10 mouse cellular contexts compared by ENCODE assay signal in the genomic region with DNA sequence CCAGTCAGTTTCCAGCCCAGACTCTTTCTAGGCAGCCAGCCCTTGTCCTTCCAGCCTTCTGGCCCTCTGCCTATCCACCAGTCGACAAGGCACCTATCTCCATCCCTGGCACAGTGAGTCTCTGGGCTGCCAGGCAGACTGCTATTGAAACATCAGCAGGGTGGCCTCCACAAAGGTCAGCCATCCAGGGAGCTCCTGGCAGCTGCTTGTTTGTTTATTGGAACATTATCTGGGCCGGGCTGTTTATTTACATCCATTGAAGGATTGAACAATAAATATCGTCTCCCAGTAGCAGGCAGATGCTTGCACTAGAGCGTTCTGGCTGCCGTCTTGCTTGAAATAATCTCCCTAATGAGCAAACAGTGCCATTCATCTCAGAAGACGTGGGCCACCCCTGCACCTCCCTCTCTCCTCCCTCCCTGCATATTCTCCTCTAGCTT.
DNase-seq lines count a peak whose midpoint lies in the region; ATAC-seq and TF ChIP-seq lines count a peak whose summit lies in the region.
"Had no signal": no experiment of that assay in that cellular context is flagged by ENCODE, and none has a peak within 500 bp of the region (broad histone marks: within the 10 kb centered on the region; RNA-seq: fewer than 3 reads in every experiment).

No protein-coding gene starts in this region.

- DNase-seq in hindbrain, embryonic 14.5 days (ENCODE audit: low spot score) = peak; percentile 33
- no peak for DNase-seq in hindbrain, embryonic 10.5 days (ENCODE audit: low spot score)
- peak; percentile 58 for DNase-seq in retina, postnatal 1 day
- DNase-seq in retina, embryonic 14.5 days (ENCODE audit: low spot score) = no peak
- DNase-seq in forebrain, postnatal 0 days = peak; percentile 37
- DNase-seq: embryo, embryonic 11 days; right cerebral cortex, postnatal 25 days had no signal

- peaks cover 14% of the 10 kb centered on the region for H3K4me1 ChIP-seq in hindbrain, embryonic 14.5 days (replicated peaks; ENCODE audit: control insufficient read depth, insufficient read depth, low read length)
- peaks cover 13% of the 10 kb centered on the region; the same call in 1 of the 2 replicates for H3K4me1 ChIP-seq in hindbrain, embryonic 10.5 days (replicated peaks)
- H3K4me1 ChIP-seq in forebrain, postnatal 0 days (ENCODE audit: insufficient read depth) = peaks cover 4% of the 10 kb centered on the region; the same call in 1 of the 2 replicates
- H3K4me1 ChIP-seq in neural tube, embryonic 14.5 days (ENCODE audit: control insufficient read depth, insufficient read depth, low read length) = peaks cover 7% of the 10 kb centered on the region; the same call in 1 of the 2 replicates
- H3K4me1 ChIP-seq: kidney, embryonic 15.5 days had no signal

- H3K9ac ChIP-seq in hindbrain, embryonic 14.5 days = no peak overlapping the region
- no peak overlapping the region for H3K9ac ChIP-seq in forebrain, postnatal 0 days
- H3K9ac ChIP-seq in neural tube, embryonic 14.5 days (replicated peaks; ENCODE audit: low read depth, low read length) = no peak overlapping the region
- H3K9ac ChIP-seq: kidney, embryonic 15.5 days had no signal

- H3K4me3 ChIP-seq in hindbrain, embryonic 14.5 days (replicated peaks; ENCODE audit: low read length) = no peak overlapping the region
- no peak overlapping the region for H3K4me3 ChIP-seq in hindbrain, embryonic 10.5 days
- no peak overlapping the region for H3K4me3 ChIP-seq in forebrain, postnatal 0 days (ENCODE audit: low read depth, low read length)
- H3K4me3 ChIP-seq in neural tube, embryonic 14.5 days (ENCODE audit: low read depth, low read length) = no peak overlapping the region
- H3K4me3 ChIP-seq: kidney, embryonic 15.5 days had no signal

- H3K9me3 ChIP-seq in hindbrain, embryonic 14.5 days (ENCODE audit: control insufficient read depth, low read length) = no peaks in the 10 kb centered on the region
- no peaks in the 10 kb centered on the region for H3K9me3 ChIP-seq in hindbrain, embryonic 10.5 days
- no peaks in the 10 kb centered on the region for H3K9me3 ChIP-seq in forebrain, postnatal 0 days (ENCODE audit: low read length)
- no peaks in the 10 kb centered on the region for H3K9me3 ChIP-seq in neural tube, embryonic 14.5 days (ENCODE audit: control insufficient read depth, low read length)
- H3K9me3 ChIP-seq: kidney, embryonic 15.5 days had no signal

- H3K36me3 ChIP-seq in hindbrain, embryonic 14.5 days (replicated peaks; ENCODE audit: control insufficient read depth, insufficient read depth) = no peaks in the 10 kb centered on the region
- H3K36me3 ChIP-seq in hindbrain, embryonic 10.5 days = no peaks in the 10 kb centered on the region
- H3K36me3 ChIP-seq in forebrain, postnatal 0 days (ENCODE audit: insufficient read depth) = no peaks in the 10 kb centered on the region
- no peaks in the 10 kb centered on the region for H3K36me3 ChIP-seq in neural tube, embryonic 14.5 days (ENCODE audit: control insufficient read depth, insufficient read depth, low read length)
- H3K36me3 ChIP-seq: kidney, embryonic 15.5 days had no signal

- WGBS in hindbrain, embryonic 14.5 days = 15% methylated on average over 6 of the region's 6 CpGs
- WGBS in hindbrain, embryonic 10.5 days = 55% methylated on average over 6 of the region's 6 CpGs
- WGBS in forebrain, postnatal 0 days = 14% methylated on average over 6 of the region's 6 CpGs
- WGBS in neural tube, embryonic 14.5 days = 16% methylated on average over 6 of the region's 6 CpGs

- peak; percentile 57; the same call in 1 of the 2 replicates for ATAC-seq in hindbrain, embryonic 14.5 days (ENCODE audit: low FRiP score)
- peak; percentile 69 for ATAC-seq in forebrain, postnatal 0 days
- peak; percentile 66; the same call in 1 of the 2 replicates for ATAC-seq in neural tube, embryonic 14.5 days (ENCODE audit: low read depth)
- no peak for ATAC-seq in monocyte, adult 5-6 weeks (replicated peaks; ENCODE audit: insufficient number of reproducible peaks, low FRiP score, low TSS enrichment, poor library complexity, severe bottlenecking)

- H3K27ac ChIP-seq in hindbrain, embryonic 14.5 days = 0 out of 2 replicates have a peak overlapping the region, but pooled peaks have one; percentile 65
- H3K27ac ChIP-seq in hindbrain, embryonic 10.5 days = no peak overlapping the region
- H3K27ac ChIP-seq in forebrain, postnatal 0 days (ENCODE audit: low read depth, low read length) = 0 out of 2 replicates have a peak overlapping the region, but pooled peaks have one; percentile 29
- H3K27ac ChIP-seq in neural tube, embryonic 14.5 days (ENCODE audit: low read depth, low read length) = 0 out of 2 replicates have a peak overlapping the region, but pooled peaks have one; percentile 41
- H3K27ac ChIP-seq: kidney, embryonic 15.5 days had no signal

- no peaks in the 10 kb centered on the region for H3K27me3 ChIP-seq in hindbrain, embryonic 14.5 days (ENCODE audit: control insufficient read depth, insufficient read depth, low read length)
- H3K27me3 ChIP-seq in hindbrain, embryonic 10.5 days (ENCODE audit: insufficient read depth, poor library complexity, severe bottlenecking) = no peaks in the 10 kb centered on the region
- no peaks in the 10 kb centered on the region for H3K27me3 ChIP-seq in forebrain, postnatal 0 days (ENCODE audit: insufficient read depth, low read length)
- H3K27me3 ChIP-seq in neural tube, embryonic 14.5 days (ENCODE audit: control insufficient read depth, insufficient read depth, low read length) = no peaks in the 10 kb centered on the region
- H3K27me3 ChIP-seq: kidney, embryonic 15.5 days had no signal

- no peak for TF ChIP-seq CTCF in forebrain, postnatal 0 days (IDR thresholded peaks at IDR 0.05; ENCODE audit: low read depth)

- no peak overlapping the region for H3K4me2 ChIP-seq in hindbrain, embryonic 14.5 days (replicated peaks)
- H3K4me2 ChIP-seq in forebrain, postnatal 0 days (ENCODE audit: low read depth) = no peak overlapping the region
- no peak overlapping the region for H3K4me2 ChIP-seq in neural tube, embryonic 14.5 days (ENCODE audit: low read depth, low read length)
- H3K4me2 ChIP-seq: kidney, embryonic 15.5 days had no signal

Comparison
In these comparisons a context has a peak if more than half of its experiments do, and no peak if none do; other contexts are left out.
1. DNase-seq: peak in hindbrain, embryonic 14.5 days (single experiment), retina, postnatal 1 day (single experiment) and forebrain, postnatal 0 days (single experiment); none in hindbrain, embryonic 10.5 days (single experiment) and retina, embryonic 14.5 days (single experiment).